Mouse (Mus musculus) pancreas, adult 10 weeks (tissue): ENCODE measurements around the gene Vmo1. TPM values are rescaled to one million over a fixed set of nuclear protein-coding genes. Genes with fewer than 3 reads are reported as not detected.

ENCODE experiments used
- polyA plus RNA-seq: library from polyadenylated mRNA; stranded (reverse); fragments of 350-450 nt; fragmentation: Illumina TruSeq; extraction: RNeasy Lipid Tissue Mini Kit (QIAGEN cat#74804); gene quantifications from one replicate; pipeline ENCODE4 v1.2.3, GENCODE M21; 2015; ENCODE audit warnings: low read depth, low replicate concordance; ENCODE audit not compliant: insufficient read depth

The Vmo1 gene
- not detected for polyA plus RNA-seq

GRCm38 (mm10) chr11:70514288-70514687 is at the start of gene Vmo1:
Vmo1 (minus strand) TSS chr11:70514616.

GRCm38 (mm10) chr11:70562287-70562994 is 48.0 kb upstream of the Vmo1 start, which contains the start of gene Mink1:
Mink1 (plus strand) TSS chr11:70562881.

GRCm38 (mm10) chr11:70539877-70540587 is 25.6 kb upstream of the Vmo1 start, which contains the start of gene Pld2:
Pld2 (plus strand) TSS chr11:70540064.

GRCm38 (mm10) chr11:70532839-70533238 is 18.4 kb upstream of the Vmo1 start, which contains the start of gene Gm40193:
Gm40193 (minus strand) TSS chr11:70532939.

GRCm38 (mm10) chr11:70525184-70525678 is 10.8 kb upstream of the Vmo1 start, which contains the start of gene Psmb6:
Psmb6 (plus strand) TSS chr11:70525367.

GRCm38 (mm10) chr11:70518923-70519322 is 4.5 kb upstream of the Vmo1 start, which contains the start of gene Gltpd2:
Gltpd2 (plus strand) TSS chr11:70519196.

GRCm38 (mm10) chr11:70504970-70505369 is 9.4 kb downstream of the Vmo1 start, which contains the start of gene Tm4sf5:
Tm4sf5 (plus strand) TSS chr11:70505244.

Other genes with a start within 250 kb of the Vmo1 start
- not detected for gene Alox12e, start 192.0 kb downstream of the Vmo1 start, polyA plus RNA-seq
- 2.8 TPM for gene Alox15, start 162.6 kb downstream of the Vmo1 start, polyA plus RNA-seq
- gene Pelp1, start 104.6 kb downstream of the Vmo1 start, polyA plus RNA-seq = 4.6 TPM
- 29.3 TPM for gene Arrb2, start 82.0 kb downstream of the Vmo1 start, polyA plus RNA-seq
- 6.4 TPM for gene Med11, start 62.7 kb downstream of the Vmo1 start, polyA plus RNA-seq
- gene Zmynd15, start 55.2 kb downstream of the Vmo1 start, polyA plus RNA-seq = 0.70 TPM
- gene Cxcl16, start 54.6 kb downstream of the Vmo1 start, polyA plus RNA-seq = 4.3 TPM
- 0.89 TPM for gene Tm4sf5, start 9.4 kb downstream of the Vmo1 start, polyA plus RNA-seq
- not detected for gene Gltpd2, start 4.6 kb upstream of the Vmo1 start, polyA plus RNA-seq
- 69.1 TPM for gene Psmb6, start 10.8 kb upstream of the Vmo1 start, polyA plus RNA-seq
- not detected for gene Gm40193, start 18.3 kb upstream of the Vmo1 start, polyA plus RNA-seq
- gene Pld2, start 25.4 kb upstream of the Vmo1 start, polyA plus RNA-seq = 6.0 TPM
- 17.6 TPM for gene Mink1, start 48.3 kb upstream of the Vmo1 start, polyA plus RNA-seq
- not detected for gene 4930544D05Rik, start 101.2 kb upstream of the Vmo1 start, polyA plus RNA-seq
- not detected for gene Chrne, start 104.6 kb upstream of the Vmo1 start, polyA plus RNA-seq
- gene Gp1ba, start 124.5 kb upstream of the Vmo1 start, polyA plus RNA-seq = not detected
- gene Rnf167, start 132.6 kb upstream of the Vmo1 start, polyA plus RNA-seq = 37.6 TPM
- gene Slc25a11, start 132.9 kb upstream of the Vmo1 start, polyA plus RNA-seq = 17.3 TPM
- gene Pfn1, start 140.0 kb upstream of the Vmo1 start, polyA plus RNA-seq = 118 TPM
- gene Eno3, start 142.6 kb upstream of the Vmo1 start, polyA plus RNA-seq = 16.0 TPM
- gene Spag7, start 154.8 kb upstream of the Vmo1 start, polyA plus RNA-seq = 17.9 TPM
- gene Camta2, start 173.5 kb upstream of the Vmo1 start, polyA plus RNA-seq = 9.5 TPM
- gene Inca1, start 185.5 kb upstream of the Vmo1 start, polyA plus RNA-seq = 2.5 TPM
- 13.3 TPM for gene Kif1c, start 185.9 kb upstream of the Vmo1 start, polyA plus RNA-seq
- gene Zfp3, start 249.6 kb upstream of the Vmo1 start, polyA plus RNA-seq = 1.4 TPM